Mouse (Mus musculus): ENCODE results near the gene Upf1. TPM values are rescaled to one million over a fixed set of nuclear protein-coding genes. Genes with fewer than 3 reads are reported as not detected.
A peak's percentile ranks its signal among the peaks of the same experiment; 100 is the strongest.

The Upf1 gene
- polyA plus RNA-seq, 1 experiment from 2014 or later: 7.9 TPM

GRCm38 (mm10) chr8:70351035-70351999, 1.8 kb downstream of the Upf1 start:
- 48% methylated on average over 15 of the region's 15 CpGs for WGBS
- Histone ChIP-seq H3K4me1 (ENCODE audit: control insufficient read depth, insufficient read depth, low read length) (peaks cover 31% of the 10 kb centered on the region), H3K4me3 (ENCODE audit: low read length) (peak overlapping the region; percentile 98), H3K27ac (ENCODE audit: low read length) (no peak overlapping the region), H3K36me3 (ENCODE audit: control insufficient read depth, insufficient read depth) (peaks cover 4% of the 10 kb centered on the region), H3K27me3 (ENCODE audit: control insufficient read depth, insufficient read depth, low read length) (no peaks in the 10 kb centered on the region), H3K9me3 (replicated peaks; ENCODE audit: control insufficient read depth, low read length) (no peaks in the 10 kb centered on the region), H3K9ac (ENCODE audit: low read length) (peak overlapping the region; percentile 97), H3K4me2 (ENCODE audit: low read depth, low read length) (peak overlapping the region; percentile 88)
- no peak for ATAC-seq (replicated peaks; ENCODE audit: extremely low read depth, insufficient read depth, low FRiP score)

- H3K27me3 ChIP-seq (ENCODE audit: control insufficient read depth, insufficient read depth, low read length): no peaks in the 10 kb centered on the region
- peaks cover 7% of the 10 kb centered on the region for H3K36me3 ChIP-seq (ENCODE audit: control insufficient read depth, insufficient read depth)
- WGBS: 64% methylated on average over 1 of the region's 1 CpGs
- no peak overlapping the region for H3K4me3 ChIP-seq (ENCODE audit: low read length)
- no peak overlapping the region for H3K27ac ChIP-seq (ENCODE audit: low read length)
- H3K9me3 ChIP-seq (replicated peaks; ENCODE audit: control insufficient read depth, low read length): no peaks in the 10 kb centered on the region
- no peak overlapping the region for H3K9ac ChIP-seq (ENCODE audit: low read length)
- no peak for ATAC-seq (replicated peaks; ENCODE audit: extremely low read depth, insufficient read depth, low FRiP score)
- peaks cover 27% of the 10 kb centered on the region for H3K4me1 ChIP-seq (ENCODE audit: control insufficient read depth, insufficient read depth, low read length)
- H3K4me2 ChIP-seq (ENCODE audit: low read depth, low read length): no peak overlapping the region
These were observed 5.1 kb downstream of the Upf1 start for GRCm38 (mm10) chr8:70347860-70348420.

GRCm38 (mm10) chr8:70347443-70347842, 5.6 kb downstream of the Upf1 start:
- peaks cover 27% of the 10 kb centered on the region for H3K4me1 ChIP-seq (ENCODE audit: control insufficient read depth, insufficient read depth, low read length)

GRCm38 (mm10) chr8:70344279-70344678, 8.8 kb downstream of the Upf1 start:
- H3K36me3 ChIP-seq (ENCODE audit: control insufficient read depth, insufficient read depth): peaks cover 23% of the 10 kb centered on the region
- ATAC-seq (replicated peaks; ENCODE audit: extremely low read depth, insufficient read depth, low FRiP score): no peak
- 85% methylated on average over 2 of the region's 2 CpGs for WGBS

More at GRCm38 (mm10) chr8:70347443-70347842, 5.6 kb downstream of the Upf1 start:
- Histone ChIP-seq H3K27me3 (ENCODE audit: control insufficient read depth, insufficient read depth, low read length) (no peaks in the 10 kb centered on the region), H3K9ac (ENCODE audit: low read length) (no peak overlapping the region), H3K4me3 (ENCODE audit: low read length) (no peak overlapping the region), H3K9me3 (replicated peaks; ENCODE audit: control insufficient read depth, low read length) (no peaks in the 10 kb centered on the region), H3K27ac (ENCODE audit: low read length) (no peak overlapping the region), H3K4me2 (ENCODE audit: low read depth, low read length) (no peak overlapping the region), H3K36me3 (ENCODE audit: control insufficient read depth, insufficient read depth) (peaks cover 9% of the 10 kb centered on the region)
- ATAC-seq (replicated peaks; ENCODE audit: extremely low read depth, insufficient read depth, low FRiP score): no peak
- 81% methylated on average over 4 of the region's 4 CpGs for WGBS

GRCm38 (mm10) chr8:70343696-70344095, 9.4 kb downstream of the Upf1 start:
- Histone ChIP-seq H3K27me3 (ENCODE audit: control insufficient read depth, insufficient read depth, low read length) (no peaks in the 10 kb centered on the region), H3K4me2 (ENCODE audit: low read depth, low read length) (no peak overlapping the region), H3K4me3 (ENCODE audit: low read length) (no peak overlapping the region), H3K9me3 (replicated peaks; ENCODE audit: control insufficient read depth, low read length) (no peaks in the 10 kb centered on the region), H3K4me1 (ENCODE audit: control insufficient read depth, insufficient read depth, low read length) (0 out of 2 replicates have a peak, but pooled peaks cover 2% of the 10 kb centered on the region), H3K27ac (ENCODE audit: low read length) (no peak overlapping the region), H3K36me3 (ENCODE audit: control insufficient read depth, insufficient read depth) (peaks cover 28% of the 10 kb centered on the region), H3K9ac (ENCODE audit: low read length) (no peak overlapping the region)
- WGBS: 59% methylated on average over 6 of the region's 6 CpGs
- 0 out of 2 replicates have a peak, but pooled peaks have one; percentile 46 for ATAC-seq (replicated peaks; ENCODE audit: extremely low read depth, insufficient read depth, low FRiP score)

More at GRCm38 (mm10) chr8:70344279-70344678, 8.8 kb downstream of the Upf1 start:
- no peaks in the 10 kb centered on the region for H3K9me3 ChIP-seq (replicated peaks; ENCODE audit: control insufficient read depth, low read length)
- no peak overlapping the region for H3K4me3 ChIP-seq (ENCODE audit: low read length)
- no peak overlapping the region for H3K4me2 ChIP-seq (ENCODE audit: low read depth, low read length)
- no peaks in the 10 kb centered on the region for H3K27me3 ChIP-seq (ENCODE audit: control insufficient read depth, insufficient read depth, low read length)
- 0 out of 2 replicates have a peak, but pooled peaks cover 2% of the 10 kb centered on the region for H3K4me1 ChIP-seq (ENCODE audit: control insufficient read depth, insufficient read depth, low read length)
- no peak overlapping the region for H3K9ac ChIP-seq (ENCODE audit: low read length)
- no peak overlapping the region for H3K27ac ChIP-seq (ENCODE audit: low read length)

- WGBS: 80% methylated on average over 7 of the region's 7 CpGs
- Histone ChIP-seq H3K36me3 (ENCODE audit: control insufficient read depth, insufficient read depth) (peaks cover 33% of the 10 kb centered on the region), H3K9ac (ENCODE audit: low read length) (no peak overlapping the region), H3K4me3 (ENCODE audit: low read length) (no peak overlapping the region), H3K9me3 (replicated peaks; ENCODE audit: control insufficient read depth, low read length) (no peaks in the 10 kb centered on the region), H3K4me1 (ENCODE audit: control insufficient read depth, insufficient read depth, low read length) (no peaks in the 10 kb centered on the region), H3K4me2 (ENCODE audit: low read depth, low read length) (no peak overlapping the region), H3K27me3 (ENCODE audit: control insufficient read depth, insufficient read depth, low read length) (no peaks in the 10 kb centered on the region), H3K27ac (ENCODE audit: low read length) (no peak overlapping the region)
- ATAC-seq (replicated peaks; ENCODE audit: extremely low read depth, insufficient read depth, low FRiP score): no peak
These were observed 10.0 kb downstream of the Upf1 start for GRCm38 (mm10) chr8:70343076-70343475.

GRCm38 (mm10) chr8:70342007-70342406, 11.1 kb downstream of the Upf1 start:
- Histone ChIP-seq H3K4me2 (ENCODE audit: low read depth, low read length) (no peak overlapping the region), H3K9ac (ENCODE audit: low read length) (no peak overlapping the region), H3K9me3 (replicated peaks; ENCODE audit: control insufficient read depth, low read length) (no peaks in the 10 kb centered on the region), H3K27ac (ENCODE audit: low read length) (no peak overlapping the region), H3K36me3 (ENCODE audit: control insufficient read depth, insufficient read depth) (peaks cover 43% of the 10 kb centered on the region), H3K27me3 (ENCODE audit: control insufficient read depth, insufficient read depth, low read length) (no peaks in the 10 kb centered on the region), H3K4me1 (ENCODE audit: control insufficient read depth, insufficient read depth, low read length) (no peaks in the 10 kb centered on the region), H3K4me3 (ENCODE audit: low read length) (no peak overlapping the region)
- 91% methylated on average over 14 of the region's 14 CpGs for WGBS
- no peak for ATAC-seq (replicated peaks; ENCODE audit: extremely low read depth, insufficient read depth, low FRiP score)

GRCm38 (mm10) chr8:70340659-70341058, 12.4 kb downstream of the Upf1 start:
- Histone ChIP-seq H3K27me3 (ENCODE audit: control insufficient read depth, insufficient read depth, low read length) (no peaks in the 10 kb centered on the region), H3K36me3 (ENCODE audit: control insufficient read depth, insufficient read depth) (peaks cover 47% of the 10 kb centered on the region), H3K9me3 (replicated peaks; ENCODE audit: control insufficient read depth, low read length) (no peaks in the 10 kb centered on the region), H3K4me1 (ENCODE audit: control insufficient read depth, insufficient read depth, low read length) (no peaks in the 10 kb centered on the region), H3K27ac (ENCODE audit: low read length) (no peak overlapping the region), H3K4me2 (ENCODE audit: low read depth, low read length) (no peak overlapping the region), H3K4me3 (ENCODE audit: low read length) (no peak overlapping the region), H3K9ac (ENCODE audit: low read length) (no peak overlapping the region)
- no peak for ATAC-seq (replicated peaks; ENCODE audit: extremely low read depth, insufficient read depth, low FRiP score)
- WGBS: 85% methylated on average over 7 of the region's 7 CpGs

- ATAC-seq (replicated peaks; ENCODE audit: extremely low read depth, insufficient read depth, low FRiP score): no peak
- Histone ChIP-seq H3K36me3 (ENCODE audit: control insufficient read depth, insufficient read depth) (peaks cover 64% of the 10 kb centered on the region), H3K4me3 (ENCODE audit: low read length) (no peak overlapping the region), H3K4me1 (ENCODE audit: control insufficient read depth, insufficient read depth, low read length) (no peaks in the 10 kb centered on the region), H3K9ac (ENCODE audit: low read length) (no peak overlapping the region), H3K9me3 (replicated peaks; ENCODE audit: control insufficient read depth, low read length) (no peaks in the 10 kb centered on the region), H3K27me3 (ENCODE audit: control insufficient read depth, insufficient read depth, low read length) (no peaks in the 10 kb centered on the region), H3K4me2 (ENCODE audit: low read depth, low read length) (no peak overlapping the region), H3K27ac (ENCODE audit: low read length) (no peak overlapping the region)
- 87% methylated on average over 7 of the region's 7 CpGs for WGBS
These were observed 14.1 kb downstream of the Upf1 start for GRCm38 (mm10) chr8:70338931-70339330.

Measured in heart, embryonic 16.5 days (tissue).